Comparison of ENCODE assay signal across 29 mouse cellular contexts in genomic region chr7:16187494-16187893, GRCm38 (mm10). TPM values are rescaled to one million over a fixed set of nuclear protein-coding genes. Genes with fewer than 3 reads are reported as not detected.
DNase-seq lines count a peak whose midpoint lies in the region; ATAC-seq and TF ChIP-seq lines count a peak whose summit lies in the region.
"Had no signal": no experiment of that assay in that cellular context is flagged by ENCODE, and none has a peak within 500 bp of the region (broad histone marks: within the 10 kb centered on the region; RNA-seq: fewer than 3 reads in every experiment).

No protein-coding gene starts in this region.

- peak; percentile 34 for DNase-seq in MEL (ENCODE audit: low read depth, low spot score)
- no peak for DNase-seq in liver, embryonic 13.5 days
- DNase-seq in lung, postnatal 25 days (ENCODE audit: low spot score): no peak
- no peak for DNase-seq in spleen, postnatal 36 days (ENCODE audit: low spot score in 2 of 2)
- no peak for DNase-seq in right cerebral cortex, adult 18-20 months
- DNase-seq: adrenal gland, adult 2 months; adrenal gland, postnatal 14 days; B cell, adult 2 months; cerebellum, adult 11 months; cerebellum, adult 2 months; cerebellum, adult 9-11 months; cerebellum, postnatal 25 days; forebrain, postnatal 0 days; gastrocnemius, adult 2 months; gastrocnemius, postnatal 25 days; heart, adult 2 months had no signal

- H3K9me3 ChIP-seq in MEL (replicated peaks; ENCODE audit: insufficient read depth, low read length): no peaks in the 10 kb centered on the region
- H3K9me3 ChIP-seq in liver, embryonic 13.5 days (replicated peaks): no peaks in the 10 kb centered on the region
- no peaks in the 10 kb centered on the region for H3K9me3 ChIP-seq in liver, embryonic 16.5 days (replicated peaks; ENCODE audit: control insufficient read depth, low read length)
- H3K9me3 ChIP-seq: embryonic facial prominence, embryonic 12.5 days; embryonic facial prominence, embryonic 15.5 days; G1E; heart, embryonic 10.5 days; hindbrain, embryonic 12.5 days; hindbrain, embryonic 15.5 days had no signal

- no peak overlapping the region for H3K4me2 ChIP-seq in liver, embryonic 13.5 days
- H3K4me2 ChIP-seq in liver, embryonic 16.5 days (ENCODE audit: low read depth, low read length): no peak overlapping the region
- H3K4me2 ChIP-seq: embryonic facial prominence, embryonic 12.5 days; embryonic facial prominence, embryonic 15.5 days; hindbrain, embryonic 12.5 days; hindbrain, embryonic 15.5 days had no signal

- WGBS in liver, embryonic 13.5 days (ENCODE audit: insufficient replicate concordance): 29% methylated on average over 8 of the region's 8 CpGs
- 33% methylated on average over 8 of the region's 8 CpGs for WGBS in liver, embryonic 16.5 days (ENCODE audit: insufficient replicate concordance)

- no peaks in the 10 kb centered on the region for H3K79me2 ChIP-seq in MEL (ENCODE audit: control insufficient read depth, insufficient read depth, low read length, poor library complexity)

- TF ChIP-seq EP300 in MEL (IDR thresholded peaks at IDR 0.05; ENCODE audit: low read depth in 1 of 2, low read length in 2 of 2): 0 out of 4 replicates have a peak, but pooled peaks of 1 of the 2 experiments have one; percentile 25

- no peak for TF ChIP-seq CTCF in MEL (IDR thresholded peaks at IDR 0.05 in 2 of 3, conservative IDR thresholded peaks at IDR 0.05 in 1 of 3; ENCODE audit: control insufficient read depth in 1 of 3, insufficient read depth in 1 of 3, low read depth in 2 of 3, low read length in 3 of 3, poor library complexity in 1 of 3, severe bottlenecking in 1 of 3)

- no peak overlapping the region for H3K4me3 ChIP-seq in MEL (ENCODE audit: control insufficient read depth in 1 of 2, insufficient read depth in 1 of 2, low read depth in 2 of 2, low read length in 2 of 2)
- no peak overlapping the region for H3K4me3 ChIP-seq in liver, embryonic 13.5 days (replicated peaks)
- H3K4me3 ChIP-seq in liver, embryonic 16.5 days (ENCODE audit: low read depth, low read length): no peak overlapping the region
- H3K4me3 ChIP-seq: embryonic facial prominence, embryonic 12.5 days; embryonic facial prominence, embryonic 15.5 days; gastrocnemius, adult 2 months; heart, adult 2 months; heart, embryonic 10.5 days; hindbrain, embryonic 12.5 days; hindbrain, embryonic 15.5 days had no signal

- no peak for TF ChIP-seq POLR2A in MEL (IDR thresholded peaks at IDR 0.05; ENCODE audit: control insufficient read depth in 1 of 2, insufficient read depth in 1 of 2, low read depth in 1 of 2, low read length in 2 of 2, poor library complexity in 1 of 2)

- peak; percentile 18; the same call in 1 of the 2 replicates for ATAC-seq in liver, embryonic 13.5 days (ENCODE audit: low read depth)
- ATAC-seq in liver, embryonic 16.5 days (ENCODE audit: low read depth): peak; percentile 65
- peak; percentile 48 for ATAC-seq in megakaryocyte-erythroid progenitor cell, adult 5-6 weeks (replicated peaks; ENCODE audit: low FRiP score, low TSS enrichment, poor library complexity, severe bottlenecking)
- ATAC-seq: forebrain, embryonic 14.5 days; forebrain, postnatal 0 days had no signal

- H3K36me3 ChIP-seq in MEL (ENCODE audit: control insufficient read depth in 1 of 2, insufficient read depth in 2 of 2, low read length in 2 of 2): no peaks in the 10 kb centered on the region
- no peaks in the 10 kb centered on the region for H3K36me3 ChIP-seq in liver, embryonic 13.5 days
- H3K36me3 ChIP-seq in liver, embryonic 16.5 days (ENCODE audit: control insufficient read depth, insufficient read depth): no peaks in the 10 kb centered on the region
- H3K36me3 ChIP-seq: G1E had no signal

- H3K27ac ChIP-seq in MEL (ENCODE audit: control insufficient read depth, low read depth, low read length): no peak overlapping the region
- no peak overlapping the region for H3K27ac ChIP-seq in liver, embryonic 13.5 days
- H3K27ac ChIP-seq in liver, embryonic 16.5 days (ENCODE audit: low read length): no peak overlapping the region
- H3K27ac ChIP-seq: embryonic facial prominence, embryonic 12.5 days; embryonic facial prominence, embryonic 15.5 days; gastrocnemius, adult 2 months; heart, adult 2 months; heart, embryonic 10.5 days; hindbrain, embryonic 12.5 days; hindbrain, embryonic 15.5 days had no signal

- H3K27me3 ChIP-seq in MEL (ENCODE audit: control insufficient read depth in 1 of 2, insufficient read depth in 2 of 2, low read length in 2 of 2): no peaks in the 10 kb centered on the region; a peak in 1 of 4 replicates
- peaks cover 7% of the 10 kb centered on the region for H3K27me3 ChIP-seq in liver, embryonic 13.5 days
- H3K27me3 ChIP-seq in liver, embryonic 16.5 days (ENCODE audit: control insufficient read depth, insufficient read depth, low read depth, low read length): no peaks in the 10 kb centered on the region; the same call in 1 of the 2 replicates
- H3K27me3 ChIP-seq: CH12.LX; embryonic facial prominence, embryonic 12.5 days; embryonic facial prominence, embryonic 15.5 days; hindbrain, embryonic 12.5 days; hindbrain, embryonic 15.5 days had no signal

- no peak overlapping the region for H3K9ac ChIP-seq in MEL (ENCODE audit: control insufficient read depth, low read depth, low read length, poor library complexity, severe bottlenecking)
- H3K9ac ChIP-seq in liver, embryonic 13.5 days: no peak overlapping the region
- no peak overlapping the region for H3K9ac ChIP-seq in liver, embryonic 16.5 days (ENCODE audit: low read depth, low read length)
- H3K9ac ChIP-seq: embryonic facial prominence, embryonic 12.5 days; embryonic facial prominence, embryonic 15.5 days; forebrain, postnatal 0 days; hindbrain, embryonic 12.5 days; hindbrain, embryonic 15.5 days had no signal

- no peak for TF ChIP-seq RAD21 in MEL (IDR thresholded peaks at IDR 0.05; ENCODE audit: low read depth, low read length)

- no peaks in the 10 kb centered on the region for H3K4me1 ChIP-seq in MEL (ENCODE audit: control insufficient read depth in 1 of 2, insufficient read depth in 2 of 2, low read length in 2 of 2)
- no peaks in the 10 kb centered on the region for H3K4me1 ChIP-seq in liver, embryonic 13.5 days (replicated peaks)
- H3K4me1 ChIP-seq in liver, embryonic 16.5 days (ENCODE audit: control insufficient read depth, low read depth, low read length): no peaks in the 10 kb centered on the region
- H3K4me1 ChIP-seq: embryonic facial prominence, embryonic 12.5 days; embryonic facial prominence, embryonic 15.5 days; heart, embryonic 10.5 days had no signal

TF ChIP-seq in MEL, 35 proteins besides CTCF, POLR2A, EP300 and RAD21:
- no peak for TF ChIP-seq GABPA (IDR thresholded peaks at IDR 0.05; ENCODE audit: low read depth, low read length)
- peak; percentile 61 for TF ChIP-seq TAL1 (IDR thresholded peaks at IDR 0.05; ENCODE audit: low read length)
- 0 out of 2 replicates have a peak, but pooled peaks have one; percentile 36 for TF ChIP-seq MAX (IDR thresholded peaks at IDR 0.05; ENCODE audit: low read length)
- 0 out of 2 replicates have a peak, but pooled peaks have one; percentile 29 for TF ChIP-seq GATA1 (IDR thresholded peaks at IDR 0.05; ENCODE audit: low read depth, low read length)

RNA-seq across cellular contexts. Expression of gene Meis3, which starts 12.6 kb away (rescaled TPM):
- 3.8 and 4.8 TPM in 2 replicates for total RNA-seq in MEL (2012; rRNA removed)
- polyA plus RNA-seq in MEL (2012; ENCODE audit: insufficient read depth in 1 of 2, insufficient read length in 2 of 2, low read depth in 1 of 2, low replicate concordance in 2 of 2, missing spikeins in 1 of 2): 10 to 100 TPM in 1 of 2 experiments, not detected in 1; 14.9 TPM
- polyA plus RNA-seq in liver, embryonic 13.5 days (2015; fragmentation: Nextera tagmentation; extraction: Ambion mirVana): 2.1 and 2.3 TPM in 2 replicates
- 1.1 and 1.6 TPM in 2 replicates for polyA plus RNA-seq in liver, embryonic 16.5 days (2015; fragmentation: Nextera tagmentation; extraction: Ambion mirVana)
- 0.42 and 0.49 TPM in 2 replicates for total RNA-seq in megakaryocyte-erythroid progenitor cell, adult 5-6 weeks (2014; fragmentation: Nextera tagmentation)
- total RNA-seq in megakaryocyte-erythroid progenitor cell, adult 5-6 weeks (2017): not detected in 2 replicates
- total RNA-seq: common myeloid progenitor, adult 5-6 weeks; granulocyte monocyte progenitor cell, adult 5-6 weeks had no signal

RNA-seq across cellular contexts. Expression of gene Dhx34, which starts 34.3 kb away (rescaled TPM):
- total RNA-seq in MEL (2012; rRNA removed): 5.8 and 6.0 TPM in 2 replicates
- polyA plus RNA-seq in MEL (2012; ENCODE audit: insufficient read depth in 1 of 2, insufficient read length in 2 of 2, low read depth in 1 of 2, low replicate concordance in 2 of 2, missing spikeins in 1 of 2): 10 to 100 TPM in 1 of 2 experiments, not detected in 1; 13.6 TPM
- 6.0 and 6.4 TPM in 2 replicates for polyA plus RNA-seq in liver, embryonic 13.5 days (2015; fragmentation: Nextera tagmentation; extraction: Ambion mirVana)
- 4.9 and 6.7 TPM in 2 replicates for polyA plus RNA-seq in liver, embryonic 16.5 days (2015; fragmentation: Nextera tagmentation; extraction: Ambion mirVana)
- 8.2 and 13.8 TPM in 2 replicates for total RNA-seq in megakaryocyte-erythroid progenitor cell, adult 5-6 weeks (2014; fragmentation: Nextera tagmentation)
- 3.6 and 3.7 TPM in 2 replicates for total RNA-seq in megakaryocyte-erythroid progenitor cell, adult 5-6 weeks (2017)

RNA-seq across cellular contexts. Expression of gene C5ar2, which starts 56.5 kb away (rescaled TPM):
- total RNA-seq in MEL (2012; rRNA removed): 0.92 and 1.7 TPM in 2 replicates
- polyA plus RNA-seq in MEL (2012; ENCODE audit: insufficient read depth in 1 of 2, insufficient read length in 2 of 2, low read depth in 1 of 2, low replicate concordance in 2 of 2, missing spikeins in 1 of 2): under 1 TPM in 1 of 2 experiments, not detected in 1; 0.49 TPM
- 0.72 and 0.77 TPM in 2 replicates for polyA plus RNA-seq in liver, embryonic 13.5 days (2015; fragmentation: Nextera tagmentation; extraction: Ambion mirVana)
- polyA plus RNA-seq in liver, embryonic 16.5 days (2015; fragmentation: Nextera tagmentation; extraction: Ambion mirVana): 0.98 and 1.0 TPM in 2 replicates
- total RNA-seq in megakaryocyte-erythroid progenitor cell, adult 5-6 weeks (2014; fragmentation: Nextera tagmentation): 3.2 and 4.5 TPM in 2 replicates
- total RNA-seq in megakaryocyte-erythroid progenitor cell, adult 5-6 weeks (2017): 3.5 and 4.0 TPM in 2 replicates
- polyA plus RNA-seq: embryonic facial prominence, embryonic 12.5 days; forebrain, embryonic 14.5 days; hindbrain, embryonic 12.5 days had no signal

RNA-seq across cellular contexts. Expression of gene Slc8a2, which starts 57.9 kb away (rescaled TPM):
- not detected in 2 replicates for total RNA-seq in MEL (2012; rRNA removed)
- under 1 TPM in 1 of 2 experiments, not detected in 1; 0.06 TPM for polyA plus RNA-seq in MEL (2012; ENCODE audit: insufficient read depth in 1 of 2, insufficient read length in 2 of 2, low read depth in 1 of 2, low replicate concordance in 2 of 2, missing spikeins in 1 of 2)
- polyA plus RNA-seq in liver, embryonic 13.5 days (2015; fragmentation: Nextera tagmentation; extraction: Ambion mirVana): not detected in 2 replicates
- 0.02 TPM in 1 of 2 replicates, not detected in the other for polyA plus RNA-seq in liver, embryonic 16.5 days (2015; fragmentation: Nextera tagmentation; extraction: Ambion mirVana)
- 0.07 TPM in 1 of 2 replicates, not detected in the other for total RNA-seq in megakaryocyte-erythroid progenitor cell, adult 5-6 weeks (2014; fragmentation: Nextera tagmentation)
- not detected in 2 replicates for total RNA-seq in megakaryocyte-erythroid progenitor cell, adult 5-6 weeks (2017)
- total RNA-seq: granulocyte monocyte progenitor cell, adult 5-6 weeks; hematopoietic stem cell, adult 5-6 weeks had no signal
